In the genomic region with DNA sequence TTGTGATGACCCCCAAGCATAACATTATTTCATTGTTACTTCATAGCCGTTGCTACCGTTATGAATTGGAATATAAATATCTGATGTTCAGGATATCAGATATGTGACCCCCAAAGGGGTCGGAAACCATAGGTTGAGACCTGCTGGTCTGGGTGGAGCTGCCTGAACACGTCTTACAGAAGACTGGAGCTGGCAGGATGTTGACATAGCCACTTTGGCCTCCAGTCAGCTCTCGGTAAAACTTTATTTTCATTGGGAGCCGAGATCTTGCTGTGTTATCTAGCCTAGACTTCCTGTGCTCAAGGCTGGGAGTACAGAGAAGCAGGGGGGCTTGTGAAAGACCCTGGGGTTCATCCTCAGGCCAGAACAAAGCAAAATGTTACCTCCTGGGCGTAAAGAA, we compare ENCODE assay signal across 29 mouse cellular contexts.
DNase-seq lines count a peak whose midpoint lies in the region; ATAC-seq and TF ChIP-seq lines count a peak whose summit lies in the region.
"Had no signal": no experiment of that assay in that cellular context is flagged by ENCODE, and none has a peak within 500 bp of the region (broad histone marks: within the 10 kb centered on the region; RNA-seq: fewer than 3 reads in every experiment).

No protein-coding gene starts in this region.

- intact Hi-C loops in heart, postnatal 25 days (cut with DNase I) = no loop called here

- ATAC-seq in heart, embryonic 13.5 days (ENCODE audit: extremely low read depth, insufficient number of reproducible peaks, low FRiP score, low TSS enrichment) = no peak
- no peak for ATAC-seq in lung, embryonic 14.5 days (ENCODE audit: insufficient read depth)
- ATAC-seq: forebrain, embryonic 16.5 days; hindbrain, postnatal 0 days; intestine, embryonic 15.5 days; liver, embryonic 12.5 days; liver, postnatal 0 days; midbrain, embryonic 16.5 days had no signal

- no peaks in the 10 kb centered on the region for H3K27me3 ChIP-seq in heart, embryonic 13.5 days (replicated peaks)
- no peaks in the 10 kb centered on the region for H3K27me3 ChIP-seq in lung, embryonic 14.5 days (ENCODE audit: insufficient read depth, low read length)
- H3K27me3 ChIP-seq: embryonic facial prominence, embryonic 13.5 days; hindbrain, embryonic 12.5 days; intestine, embryonic 15.5 days had no signal

- H3K4me2 ChIP-seq in heart, embryonic 13.5 days = no peak overlapping the region
- no peak overlapping the region for H3K4me2 ChIP-seq in lung, embryonic 14.5 days
- H3K4me2 ChIP-seq: embryonic facial prominence, embryonic 13.5 days; hindbrain, embryonic 12.5 days; intestine, embryonic 15.5 days; liver, embryonic 12.5 days; midbrain, embryonic 11.5 days had no signal

- no peaks in the 10 kb centered on the region for H3K36me3 ChIP-seq in heart, embryonic 13.5 days
- no peaks in the 10 kb centered on the region for H3K36me3 ChIP-seq in lung, embryonic 14.5 days (ENCODE audit: insufficient read depth)
- H3K36me3 ChIP-seq: embryonic facial prominence, embryonic 13.5 days; hindbrain, embryonic 12.5 days; intestine, embryonic 15.5 days; liver, embryonic 12.5 days had no signal

- no peak for TF ChIP-seq CTCF in lung, embryonic 14.5 days (IDR thresholded peaks at IDR 0.05; ENCODE audit: low read depth)

- H3K9me3 ChIP-seq in heart, embryonic 13.5 days = no peaks in the 10 kb centered on the region
- H3K9me3 ChIP-seq in lung, embryonic 14.5 days (ENCODE audit: low read depth, low read length) = no peaks in the 10 kb centered on the region
- H3K9me3 ChIP-seq: embryonic facial prominence, embryonic 13.5 days; hindbrain, embryonic 12.5 days; intestine, embryonic 15.5 days; liver, embryonic 12.5 days had no signal

- no peak for DNase-seq in heart, postnatal 25 days (ENCODE audit: low spot score)
- DNase-seq in lung, embryonic 14.5 days = peak; percentile 55
- no peak for DNase-seq in lung, postnatal 10 days
- peak; percentile 61 for DNase-seq in urinary bladder, postnatal 14 days (ENCODE audit: low spot score)
- DNase-seq in urinary bladder, postnatal 25 days (ENCODE audit: low spot score) = no peak
- peak; percentile 36 for DNase-seq in lung, postnatal 36 days
- DNase-seq: adrenal gland, adult 2 months; adrenal gland, postnatal 36 days; B cell, adult 2 months; cerebellum, adult 18-20 months; cerebellum, postnatal 10 days; heart, postnatal 14 days; kidney, adult 2 months; layer of hippocampus, postnatal 36 days; left cerebral cortex, postnatal 4 days; liver, postnatal 0 days; spleen, adult 18-20 months; thymus, adult 2 months; thymus, postnatal 4 days had no signal

- 46% methylated on average over 7 of the region's 7 CpGs for WGBS in heart, embryonic 13.5 days
- WGBS in lung, embryonic 14.5 days = 22% methylated on average over 7 of the region's 7 CpGs

- H3K4me3 ChIP-seq in heart, embryonic 13.5 days = no peak overlapping the region
- H3K4me3 ChIP-seq in lung, embryonic 14.5 days (ENCODE audit: low read depth, low read length) = no peak overlapping the region
- H3K4me3 ChIP-seq: embryonic facial prominence, embryonic 13.5 days; hindbrain, embryonic 12.5 days; intestine, embryonic 15.5 days; liver, embryonic 12.5 days had no signal

- no peak overlapping the region for H3K9ac ChIP-seq in heart, embryonic 13.5 days
- no peak overlapping the region for H3K9ac ChIP-seq in lung, embryonic 14.5 days
- H3K9ac ChIP-seq: embryonic facial prominence, embryonic 13.5 days; hindbrain, embryonic 12.5 days; intestine, embryonic 15.5 days; liver, embryonic 12.5 days; liver, postnatal 0 days had no signal

- H3K27ac ChIP-seq in heart, embryonic 13.5 days (replicated peaks) = peak overlapping the region; percentile 70
- peak overlapping the region; percentile 74 for H3K27ac ChIP-seq in lung, embryonic 14.5 days (ENCODE audit: low read depth)
- H3K27ac ChIP-seq: embryonic facial prominence, embryonic 13.5 days; hindbrain, embryonic 12.5 days; hindbrain, postnatal 0 days; intestine, embryonic 15.5 days; kidney, postnatal 0 days; liver, embryonic 12.5 days had no signal

- H3K4me1 ChIP-seq in heart, embryonic 13.5 days = peaks cover 61% of the 10 kb centered on the region
- H3K4me1 ChIP-seq in lung, embryonic 14.5 days (ENCODE audit: insufficient read depth) = peaks cover 32% of the 10 kb centered on the region

Comparison
In these comparisons a context has a peak if more than half of its experiments do, and no peak if none do; other contexts are left out.
1. DNase-seq: peak in lung, embryonic 14.5 days (single experiment), urinary bladder, postnatal 14 days (single experiment) and lung, postnatal 36 days (single experiment); none in heart, postnatal 25 days (single experiment), lung, postnatal 10 days (single experiment) and urinary bladder, postnatal 25 days (single experiment).